Mouse (Mus musculus) thymus, adult 2 months (tissue): Measurements from ENCODE around the gene Wdpcp.

Source experiments
- CTCF ChIP-seq: fragments of 200-500 bp; IDR thresholded peaks from 2 replicates; pipeline ENCODE4 v1.5.1; 2012; ENCODE audit warnings: mild to moderate bottlenecking, control low read depth, low read length, moderate library complexity, borderline replicate concordance; ENCODE audit not compliant: control insufficient read depth, poor library complexity, insufficient read depth; ENCODE audit errors: extremely low read depth
- POLR2A ChIP-seq: fragments of 200-500 bp; IDR thresholded peaks from 2 replicates; pipeline ENCODE4 v1.6.1; 2012; ENCODE audit warnings: mild to moderate bottlenecking, low read length, control low read depth, moderate library complexity; ENCODE audit not compliant: control insufficient read depth, poor library complexity, insufficient read depth; ENCODE audit errors: extremely low read depth

DNA sequence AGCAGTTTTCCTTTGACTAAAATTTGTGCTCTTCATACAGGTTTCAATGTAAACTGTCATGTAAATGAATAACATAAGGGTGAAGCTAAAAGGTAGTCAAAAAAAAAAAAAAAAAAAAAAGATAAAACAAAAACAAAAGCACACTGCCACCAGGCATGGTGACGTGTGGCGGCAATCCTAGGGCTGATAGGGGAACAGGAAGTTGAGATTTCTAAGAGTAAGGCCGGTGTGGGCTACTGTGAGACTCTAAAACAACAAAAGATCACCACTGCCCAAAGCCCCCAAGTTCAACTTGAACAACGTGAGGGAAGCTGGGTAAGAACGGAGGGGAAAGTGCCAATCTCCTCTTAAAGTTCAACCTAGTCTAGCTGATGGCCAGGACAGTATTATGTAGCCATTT lies 3.0 kb upstream of the Wdpcp start:
- TF ChIP-seq CTCF: no peak
- TF ChIP-seq POLR2A: no peak
